Mouse (Mus musculus): ENCODE measurements around the gene Osgin1. TPM values are rescaled to one million over a fixed set of nuclear protein-coding genes. Genes with fewer than 3 reads are reported as not detected.

Gene Osgin1
- 1 to 10 TPM in 1 of 2 experiments, under 1 TPM in 1; 0.55 to 1.0 TPM for total RNA-seq (2021)

GRCm38 (mm10) chr8:119433582-119434174 is at the start of gene Osgin1:
TSS of gene Osgin1 (plus strand) at chr8:119434124.
- DNase-seq (ENCODE audit: low spot score in 2 of 2) = no peak
- intact Hi-C loops (cut with DNase I) = loop anchor here (10.0 kb wide), 1 partner anchor 411 kb away; the partner anchor contains the start of gene Cotl1

- intact Hi-C loops (cut with DNase I) = loop anchor here (5.0 to 10.0 kb wide), 3 partner anchors 72 to 1750 kb away; no protein-coding TSS in a partner anchor
- peak; percentile 82 to 91 for DNase-seq (ENCODE audit: low spot score in 2 of 2)
Observed at GRCm38 (mm10) chr8:119384478-119384877, 49.4 kb upstream of the Osgin1 start.

- DNase-seq (ENCODE audit: low spot score in 2 of 2) = no peak
- intact Hi-C loops (cut with DNase I) = loop anchor here (10.0 kb wide), 1 partner anchor 1751 kb away; no protein-coding TSS in a partner anchor
Observed at GRCm38 (mm10) chr8:119385854-119386253, 48.1 kb upstream of the Osgin1 start.

GRCm38 (mm10) chr8:119386988-119387387 is 46.9 kb upstream of the Osgin1 start:
- DNase-seq (ENCODE audit: low spot score in 2 of 2) = no peak
- intact Hi-C loops (cut with DNase I) = loop anchor here (10.0 kb wide), 1 partner anchor 1752 kb away; no protein-coding TSS in a partner anchor

GRCm38 (mm10) chr8:119394097-119394496 is 39.8 kb upstream of the Osgin1 start:
- intact Hi-C loops (cut with DNase I) = no loop called here

GRCm38 (mm10) chr8:119394524-119395026 is 39.3 kb upstream of the Osgin1 start, which contains the start of gene Mlycd:
TSS of gene Mlycd (plus strand) at chr8:119394878.
- intact Hi-C loops (cut with DNase I) = no loop called here
- peak; percentile 92 to 95 for DNase-seq (ENCODE audit: low spot score in 2 of 2)

More at GRCm38 (mm10) chr8:119394097-119394496, 39.8 kb upstream of the Osgin1 start:
- DNase-seq (ENCODE audit: low spot score in 2 of 2) = no peak

- DNase-seq (ENCODE audit: low spot score in 2 of 2) = peak in 1 of 2 experiments; percentile 19
- intact Hi-C loops (cut with DNase I) = no loop called here
Observed at GRCm38 (mm10) chr8:119395072-119395950, 38.6 kb upstream of the Osgin1 start.

GRCm38 (mm10) chr8:119398558-119398957 is 35.4 kb upstream of the Osgin1 start:
- DNase-seq (ENCODE audit: low spot score in 2 of 2) = no peak
- intact Hi-C loops (cut with DNase I) = no loop called here

GRCm38 (mm10) chr8:119399255-119399654 is 34.7 kb upstream of the Osgin1 start:
- no peak for DNase-seq (ENCODE audit: low spot score in 2 of 2)
- intact Hi-C loops (cut with DNase I) = no loop called here

GRCm38 (mm10) chr8:119400122-119400671 is 33.7 kb upstream of the Osgin1 start:
- intact Hi-C loops (cut with DNase I) = no loop called here
- DNase-seq (ENCODE audit: low spot score in 2 of 2) = no peak

GRCm38 (mm10) chr8:119400904-119401303 is 33.0 kb upstream of the Osgin1 start:
- DNase-seq (ENCODE audit: low spot score in 2 of 2) = no peak
- intact Hi-C loops (cut with DNase I) = no loop called here

GRCm38 (mm10) chr8:119403912-119404311 is 30.0 kb upstream of the Osgin1 start:
- intact Hi-C loops (cut with DNase I) = no loop called here

GRCm38 (mm10) chr8:119404648-119405047 is 29.3 kb upstream of the Osgin1 start:
- DNase-seq (ENCODE audit: low spot score in 2 of 2) = no peak
- intact Hi-C loops (cut with DNase I) = no loop called here

More at GRCm38 (mm10) chr8:119403912-119404311, 30.0 kb upstream of the Osgin1 start:
- no peak for DNase-seq (ENCODE audit: low spot score in 2 of 2)

- intact Hi-C loops (cut with DNase I) = no loop called here
- DNase-seq (ENCODE audit: low spot score in 2 of 2) = no peak
Observed at GRCm38 (mm10) chr8:119408311-119408710, 25.6 kb upstream of the Osgin1 start.

- intact Hi-C loops (cut with DNase I) = loop anchor here (2.0 to 10.0 kb wide), 2 partner anchors 193 to 265 kb away; partner anchors contain the start of gene Taf1c
- DNase-seq (ENCODE audit: low spot score in 2 of 2) = no peak
Observed at GRCm38 (mm10) chr8:119412037-119412734, 21.7 kb upstream of the Osgin1 start.

GRCm38 (mm10) chr8:119412735-119413498 is 21.0 kb upstream of the Osgin1 start:
- DNase-seq (ENCODE audit: low spot score in 2 of 2) = peak; percentile 79 to 86

GRCm38 (mm10) chr8:119413605-119414004 is 20.3 kb upstream of the Osgin1 start:
- no peak for DNase-seq (ENCODE audit: low spot score in 2 of 2)
- intact Hi-C loops (cut with DNase I) = loop anchor here (2.0 to 10.0 kb wide), 2 partner anchors 191 to 263 kb away; partner anchors contain the start of gene Taf1c

More at GRCm38 (mm10) chr8:119412735-119413498, 21.0 kb upstream of the Osgin1 start:
- intact Hi-C loops (cut with DNase I) = loop anchor here (2.0 to 10.0 kb wide), 2 partner anchors 192 to 264 kb away; partner anchors contain the start of gene Taf1c

- intact Hi-C loops (cut with DNase I) = no loop called here
- DNase-seq (ENCODE audit: low spot score in 2 of 2) = no peak
Observed at GRCm38 (mm10) chr8:119420318-119420717, 13.6 kb upstream of the Osgin1 start.

All from left cerebral cortex, postnatal 25 days (tissue).